Mouse (Mus musculus): Measurements from ENCODE around the gene Uevld. TPM values are rescaled to one million over a fixed set of nuclear protein-coding genes. Genes with fewer than 3 reads are reported as not detected.
A peak's percentile ranks its signal among the peaks of the same experiment; 100 is the strongest.

Uevld gene
- polyA plus RNA-seq, 2 experiments, result 10.0 to 10.2 TPM

GRCm38 (mm10) chr7:46964070-46964469 lies 5.7 kb upstream of the Uevld start:
- Histone ChIP-seq H3K9ac (ENCODE audit: low read depth, low read length, severe bottlenecking) (no peak overlapping the region), H3K36me3 (ENCODE audit: control insufficient read depth, insufficient read depth, low read length) (no peaks in the 10 kb centered on the region), H3K27ac (replicated peaks; ENCODE audit: low read depth, low read length) (no peak overlapping the region), H3K4me2 (replicated peaks; ENCODE audit: low read depth, low read length, severe bottlenecking) (no peak overlapping the region), H3K9me3 (ENCODE audit: control insufficient read depth, low read length) (no peaks in the 10 kb centered on the region), H3K27me3 (ENCODE audit: control insufficient read depth, insufficient read depth, low read length) (no peaks in the 10 kb centered on the region), H3K4me3 (replicated peaks; ENCODE audit: low read length) (no peak overlapping the region), H3K4me1 (ENCODE audit: control insufficient read depth, insufficient read depth, low read length) (peaks cover 7% of the 10 kb centered on the region)
- no peak for TF ChIP-seq POLR2A (IDR thresholded peaks at IDR 0.05; ENCODE audit: borderline replicate concordance, extremely low read depth, insufficient read depth, insufficient read length)
- ATAC-seq (ENCODE audit: low FRiP score, low read depth) (no peak), DNase-seq (ENCODE audit: low spot score) (no peak)
- 81% methylated on average over 7 of the region's 7 CpGs for WGBS

DNA sequence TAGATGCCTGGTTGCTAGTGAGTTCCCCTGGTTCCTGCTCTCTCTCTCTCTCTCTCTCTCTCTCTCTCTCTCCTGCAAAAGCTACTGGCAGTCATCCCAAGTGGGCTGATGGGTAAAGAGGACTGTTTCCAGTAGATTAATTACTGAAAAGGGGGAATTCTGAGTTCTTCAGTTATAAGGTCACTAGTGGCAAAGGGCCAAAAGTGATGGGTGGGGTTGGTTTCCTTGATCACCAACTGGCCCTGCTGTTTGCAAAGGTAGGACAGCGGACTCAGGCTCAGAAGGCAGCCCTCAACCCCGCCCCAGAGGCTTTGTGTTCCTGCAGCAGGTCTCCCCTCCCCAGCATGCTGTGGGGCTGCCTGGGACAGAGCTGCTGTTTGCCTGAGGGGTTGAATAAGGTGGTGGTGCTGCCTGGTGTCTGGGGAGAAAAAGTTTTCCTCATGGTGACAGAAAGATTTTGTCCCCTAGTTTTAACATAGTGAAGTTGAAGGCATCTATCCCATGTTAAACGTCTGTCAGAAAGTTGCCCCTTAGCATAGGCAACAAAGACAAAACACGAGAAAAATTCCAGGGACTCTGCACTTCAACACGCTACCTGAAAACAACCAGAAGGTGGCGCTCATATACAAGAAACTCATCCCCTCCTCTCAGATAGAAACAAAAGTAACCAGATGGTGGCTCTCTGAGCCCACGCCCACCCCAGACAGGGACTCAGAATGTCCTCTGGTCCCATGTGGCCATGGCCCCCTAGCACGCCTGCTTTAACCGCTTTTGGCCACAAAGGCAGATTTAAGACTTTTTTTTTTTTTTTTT lies 4.7 kb upstream of the Uevld start:
- DNase-seq (ENCODE audit: low spot score) (peak; percentile 93), ATAC-seq (ENCODE audit: low FRiP score, low read depth) (peak; percentile 77)
- Histone ChIP-seq H3K4me2 (replicated peaks; ENCODE audit: low read depth, low read length, severe bottlenecking) (no peak overlapping the region; the same call in 1 of the 2 replicates), H3K9me3 (ENCODE audit: control insufficient read depth, low read length) (no peaks in the 10 kb centered on the region), H3K4me3 (replicated peaks; ENCODE audit: low read length) (0 out of 2 replicates have a peak overlapping the region, but pooled peaks have one; percentile 8), H3K9ac (ENCODE audit: low read depth, low read length, severe bottlenecking) (peak overlapping the region; percentile 21; the same call in 1 of the 2 replicates), H3K4me1 (ENCODE audit: control insufficient read depth, insufficient read depth, low read length) (peaks cover 7% of the 10 kb centered on the region), H3K27ac (replicated peaks; ENCODE audit: low read depth, low read length) (peak overlapping the region; percentile 61; the same call in 1 of the 2 replicates), H3K36me3 (ENCODE audit: control insufficient read depth, insufficient read depth, low read length) (no peaks in the 10 kb centered on the region), H3K27me3 (ENCODE audit: control insufficient read depth, insufficient read depth, low read length) (no peaks in the 10 kb centered on the region)
- TF ChIP-seq POLR2A (IDR thresholded peaks at IDR 0.05; ENCODE audit: borderline replicate concordance, extremely low read depth, insufficient read depth, insufficient read length), result no peak
- under 1% methylated on average over 9 of the region's 9 CpGs for WGBS

GRCm38 (mm10) chr7:46962132-46962531 lies 3.8 kb upstream of the Uevld start:
- Histone ChIP-seq H3K27ac (replicated peaks; ENCODE audit: low read depth, low read length) (0 out of 2 replicates have a peak overlapping the region, but pooled peaks have one; percentile 20), H3K4me1 (ENCODE audit: control insufficient read depth, insufficient read depth, low read length) (peaks cover 13% of the 10 kb centered on the region), H3K9me3 (ENCODE audit: control insufficient read depth, low read length) (no peaks in the 10 kb centered on the region), H3K4me2 (replicated peaks; ENCODE audit: low read depth, low read length, severe bottlenecking) (no peak overlapping the region), H3K9ac (ENCODE audit: low read depth, low read length, severe bottlenecking) (no peak overlapping the region), H3K27me3 (ENCODE audit: control insufficient read depth, insufficient read depth, low read length) (no peaks in the 10 kb centered on the region), H3K4me3 (replicated peaks; ENCODE audit: low read length) (no peak overlapping the region), H3K36me3 (ENCODE audit: control insufficient read depth, insufficient read depth, low read length) (no peaks in the 10 kb centered on the region)
- DNase-seq (ENCODE audit: low spot score), result no peak
- no peak for ATAC-seq (ENCODE audit: low FRiP score, low read depth)
- no peak for TF ChIP-seq POLR2A (IDR thresholded peaks at IDR 0.05; ENCODE audit: borderline replicate concordance, extremely low read depth, insufficient read depth, insufficient read length)

DNA sequence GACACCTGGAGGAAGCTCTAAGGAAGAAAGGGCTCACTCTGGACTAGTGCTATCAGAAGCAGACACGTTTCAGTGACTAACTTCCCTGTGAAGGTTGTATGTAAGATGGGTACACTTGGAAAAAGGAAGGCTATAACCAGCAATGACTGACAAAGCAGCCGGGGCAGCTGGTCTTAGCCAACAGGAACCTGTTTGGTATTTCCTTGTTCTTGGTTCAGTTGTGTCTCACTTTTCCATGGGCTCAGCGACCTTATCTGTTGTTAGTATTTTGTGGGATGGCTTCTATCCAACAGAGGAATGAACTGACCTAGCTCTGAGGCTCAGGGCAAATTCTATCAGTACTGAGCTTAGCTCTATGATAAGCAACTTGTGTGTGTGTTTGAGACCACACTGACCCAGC lies 2.7 kb upstream of the Uevld start:
- Histone ChIP-seq H3K4me3 (replicated peaks; ENCODE audit: low read length) (no peak overlapping the region), H3K4me1 (ENCODE audit: control insufficient read depth, insufficient read depth, low read length) (peaks cover 13% of the 10 kb centered on the region), H3K27ac (replicated peaks; ENCODE audit: low read depth, low read length) (no peak overlapping the region), H3K4me2 (replicated peaks; ENCODE audit: low read depth, low read length, severe bottlenecking) (no peak overlapping the region), H3K36me3 (ENCODE audit: control insufficient read depth, insufficient read depth, low read length) (no peaks in the 10 kb centered on the region), H3K27me3 (ENCODE audit: control insufficient read depth, insufficient read depth, low read length) (no peaks in the 10 kb centered on the region), H3K9me3 (ENCODE audit: control insufficient read depth, low read length) (no peaks in the 10 kb centered on the region), H3K9ac (ENCODE audit: low read depth, low read length, severe bottlenecking) (no peak overlapping the region)
- no peak for TF ChIP-seq POLR2A (IDR thresholded peaks at IDR 0.05; ENCODE audit: borderline replicate concordance, extremely low read depth, insufficient read depth, insufficient read length)
- WGBS, result 70% methylated on average over 3 of the region's 3 CpGs
- no peak for DNase-seq (ENCODE audit: low spot score)
- no peak for ATAC-seq (ENCODE audit: low FRiP score, low read depth)

GRCm38 (mm10) chr7:46958853-46959252 lies 526 bp upstream of the Uevld start:
- ATAC-seq (ENCODE audit: low FRiP score, low read depth) (no peak), DNase-seq (ENCODE audit: low spot score) (no peak)
- 17% methylated on average over 9 of the region's 9 CpGs for WGBS

More at GRCm38 (mm10) chr7:46958853-46959252, 526 bp upstream of the Uevld start:
- H3K4me2 ChIP-seq (replicated peaks; ENCODE audit: low read depth, low read length, severe bottlenecking), result peak overlapping the region; percentile 83
- peaks cover 13% of the 10 kb centered on the region for H3K4me1 ChIP-seq (ENCODE audit: control insufficient read depth, insufficient read depth, low read length)
- peak overlapping the region; percentile 84 for H3K9ac ChIP-seq (ENCODE audit: low read depth, low read length, severe bottlenecking)
- H3K27ac ChIP-seq (replicated peaks; ENCODE audit: low read depth, low read length), result no peak overlapping the region
- H3K36me3 ChIP-seq (ENCODE audit: control insufficient read depth, insufficient read depth, low read length), result peaks cover 15% of the 10 kb centered on the region
- H3K27me3 ChIP-seq (ENCODE audit: control insufficient read depth, insufficient read depth, low read length), result no peaks in the 10 kb centered on the region
- TF ChIP-seq POLR2A (IDR thresholded peaks at IDR 0.05; ENCODE audit: borderline replicate concordance, extremely low read depth, insufficient read depth, insufficient read length), result no peak
- H3K9me3 ChIP-seq (ENCODE audit: control insufficient read depth, low read length), result no peaks in the 10 kb centered on the region
- peak overlapping the region; percentile 75 for H3K4me3 ChIP-seq (replicated peaks; ENCODE audit: low read length)
